Mouse (Mus musculus) midbrain, embryonic 15.5 days (tissue): ENCODE results near the gene Rab39b. TPM values are rescaled to one million over a fixed set of nuclear protein-coding genes. Genes with fewer than 3 reads are reported as not detected.

Experiments
- ATAC-seq: fragments of 200-750 bp; cut with Nextera tagmentation; replicated peaks from 2 replicates; pipeline ENCODE4 v1.8.0; 2017; ENCODE audit warnings: moderate TSS enrichment
- H3K27ac ChIP-seq: fragments of 300-500 bp; sonication (generic); 2 replicates; pipeline ENCODE4 v1.5.1; 2015; ENCODE audit warnings: mild to moderate bottlenecking, inconsistent platforms
- H3K27me3 ChIP-seq: fragments of 300-500 bp; sonication (generic); replicated peaks from 2 replicates; pipeline ENCODE4 v1.6.1; 2015; ENCODE audit warnings: inconsistent platforms
- H3K36me3 ChIP-seq: fragments of 300-500 bp; sonication (generic); replicated peaks from 2 replicates; pipeline ENCODE4 v1.6.1; 2015; ENCODE audit warnings: inconsistent platforms
- H3K4me1 ChIP-seq: fragments of 300-500 bp; sonication (generic); 2 replicates; pipeline ENCODE4 v1.6.1; 2015; ENCODE audit warnings: inconsistent platforms
- H3K4me2 ChIP-seq: fragments of 300-500 bp; sonication (generic); 2 replicates; pipeline ENCODE4 v1.6.1; 2015; ENCODE audit warnings: inconsistent platforms, mild to moderate bottlenecking, moderate library complexity
- H3K4me3 ChIP-seq: fragments of 300-500 bp; sonication (generic); 2 replicates; pipeline ENCODE4 v1.5.1; 2015; ENCODE audit warnings: mild to moderate bottlenecking, inconsistent platforms
- H3K9ac ChIP-seq: fragments of 300-500 bp; sonication (generic); 2 replicates; pipeline ENCODE4 v1.6.1; 2015; ENCODE audit warnings: mild to moderate bottlenecking, inconsistent platforms
- H3K9me3 ChIP-seq: fragments of 300-500 bp; sonication (generic); 2 replicates; pipeline ENCODE4 v1.6.1; 2016; ENCODE audit warnings: inconsistent platforms
- WGBS: fragments of 180-500 bp; shearing (Covaris S2); methylation state at CpG from one replicate; pipeline ENCODE4 v1.1.7; 2015; ENCODE audit warnings: mixed read lengths; 5-methylcytosine and 5-hydroxymethylcytosine counted together
- polyA plus RNA-seq: library from polyadenylated mRNA; unstranded; fragments of >200 nt; fragmentation: Nextera tagmentation; extraction: Ambion mirVana; gene quantifications from 2 replicates; pipeline ENCODE4 v1.2.1, GENCODE M21; 2015

Rab39b gene
- polyA plus RNA-seq, result 24.2 and 25.3 TPM in 2 replicates

DNA sequence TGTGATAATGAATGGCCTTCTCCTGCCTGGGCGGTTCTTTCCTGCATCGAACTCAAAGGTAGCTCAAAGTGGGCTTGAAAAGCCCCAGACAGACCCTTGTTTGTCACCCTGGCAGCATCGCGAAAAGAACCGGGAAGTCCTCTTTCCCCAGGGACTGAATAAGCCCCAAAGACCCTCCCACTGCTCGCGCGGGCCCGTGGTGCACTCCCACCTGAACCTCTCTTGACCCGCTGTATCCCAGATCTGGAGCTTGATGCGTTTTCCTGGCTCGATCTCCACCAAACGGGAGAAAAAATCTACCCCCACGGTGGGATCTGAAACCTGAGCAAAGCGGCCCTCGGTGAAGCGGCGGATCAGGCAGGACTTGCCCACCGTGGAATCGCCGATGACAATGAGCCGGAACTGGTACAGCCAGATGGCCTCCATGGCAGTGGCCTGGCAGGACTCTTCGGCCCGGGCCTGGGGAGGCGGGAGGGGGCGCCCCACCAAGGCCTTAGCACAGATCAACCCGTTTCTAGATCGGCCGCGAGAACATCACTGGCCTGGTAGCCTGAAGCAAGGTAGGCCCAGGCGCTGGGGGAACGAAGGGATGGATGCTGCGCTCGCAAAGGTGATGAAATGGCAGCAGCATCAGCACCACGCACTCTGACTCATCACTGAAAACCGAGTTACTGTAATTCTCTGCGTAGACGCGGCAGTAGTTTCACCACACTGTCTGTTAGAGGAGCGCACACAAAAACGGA lies at the start of gene Rab39b:
Gene Rab39b, minus strand, starts transcription at position 650 of the 743 bp plus-strand sequence.
- H3K27ac ChIP-seq, result peak within 1 kb of the TSS; percentile 93
- peak within 1 kb of the TSS; percentile 47 for H3K4me2 ChIP-seq
- H3K9ac ChIP-seq, result peak within 1 kb of the TSS; percentile 79
- WGBS, result 18% methylated on average over 41 of the region's 41 CpGs
- H3K36me3 ChIP-seq, result no peaks in the 10 kb centered on the region
- no peaks in the 10 kb centered on the region for H3K27me3 ChIP-seq
- no peaks in the 10 kb centered on the region for H3K4me1 ChIP-seq
- peak; percentile 99 for ATAC-seq
- H3K9me3 ChIP-seq, result no peaks in the 10 kb centered on the region
- H3K4me3 ChIP-seq, result peak within 1 kb of the TSS; percentile 62

DNA sequence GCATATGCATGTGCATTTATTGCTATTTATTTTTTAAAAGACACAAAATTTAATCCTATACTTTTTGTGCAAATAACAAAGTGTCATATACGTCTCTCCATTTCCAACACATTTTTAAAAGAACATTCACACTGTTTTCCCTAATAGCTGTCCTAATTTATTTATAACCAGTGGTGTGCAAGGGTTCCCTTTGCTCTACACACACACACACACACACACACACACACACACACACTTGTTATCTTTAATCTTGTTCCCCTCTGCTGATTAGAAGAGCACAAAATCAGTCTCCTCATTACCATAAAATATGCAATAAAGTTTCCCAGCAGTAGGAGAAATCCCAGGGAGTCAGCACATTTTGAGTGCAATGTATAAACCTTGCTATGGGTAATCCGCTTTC lies 508 bp upstream of the Rab39b start:
- Histone ChIP-seq H3K9ac (no peak overlapping the region), H3K4me2 (no peak overlapping the region), H3K4me3 (no peak overlapping the region), H3K36me3 (no peaks in the 10 kb centered on the region), H3K9me3 (no peaks in the 10 kb centered on the region), H3K27me3 (no peaks in the 10 kb centered on the region), H3K4me1 (no peaks in the 10 kb centered on the region), H3K27ac (no peak overlapping the region)
- 73% methylated on average over 2 of the region's 2 CpGs for WGBS
- ATAC-seq, result peak; percentile 25

Other genes with a start within 250 kb of the Rab39b start
- 27.2 and 31.3 TPM in 2 replicates for gene Fundc2, start 195.8 kb downstream of the Rab39b start, polyA plus RNA-seq
- gene F8, start 195.6 kb downstream of the Rab39b start, polyA plus RNA-seq, result 0.84 and 1.9 TPM in 2 replicates
- 21.1 and 23.7 TPM in 2 replicates for gene Cmc4, start 161.6 kb downstream of the Rab39b start, polyA plus RNA-seq
- gene Mtcp1, start 161.6 kb downstream of the Rab39b start, polyA plus RNA-seq, result 6.7 and 7.2 TPM in 2 replicates
- 44.1 and 47.1 TPM in 2 replicates for gene Brcc3, start 161.6 kb downstream of the Rab39b start, polyA plus RNA-seq
- gene Vbp1, start 63.9 kb downstream of the Rab39b start, polyA plus RNA-seq, result 264 and 281 TPM in 2 replicates